Mouse (Mus musculus): ENCODE data around the gene Nxpe3.
"Not testable (repeated sequence)": the region's sequence is repeated elsewhere in the genome, so short reads cannot be mapped to it uniquely, and the experiment has no call there.

- TF ChIP-seq POLR2A (IDR thresholded peaks at IDR 0.05; ENCODE audit: borderline replicate concordance, insufficient read depth, low read length); CTCF (IDR thresholded peaks at IDR 0.05; ENCODE audit: borderline replicate concordance, insufficient read depth, low read depth, low read length): not testable (repeated sequence)
Observed at GRCm38 (mm10) chr16:55837653-55838052, 57.4 kb downstream of the Nxpe3 start.

Measured in cerebellum, adult 2 months (tissue).